In genomic region chr1:181090048-181090447, GRCm38 (mm10) we compare ENCODE assay signal across 32 mouse cellular contexts. TPM values are rescaled to one million over a fixed set of nuclear protein-coding genes. Genes with fewer than 3 reads are reported as not detected.
"Had no signal": no experiment of that assay in that cellular context is flagged by ENCODE, and none has a peak within 500 bp of the region (broad histone marks: within the 10 kb centered on the region; RNA-seq: fewer than 3 reads in every experiment).

No protein-coding gene starts in this region.

- H3K4me1 ChIP-seq: heart, embryonic 13.5 days; heart, embryonic 15.5 days; hindbrain, embryonic 13.5 days; hindbrain, embryonic 15.5 days; kidney, embryonic 15.5 days; limb, embryonic 13.5 days; limb, embryonic 15.5 days had no signal

- H3K9me3 ChIP-seq: heart, embryonic 13.5 days; heart, embryonic 15.5 days; hindbrain, embryonic 15.5 days; kidney, embryonic 15.5 days; limb, embryonic 13.5 days; limb, embryonic 15.5 days had no signal

- H3K4me3 ChIP-seq: heart, embryonic 13.5 days; heart, embryonic 15.5 days; hindbrain, embryonic 13.5 days; hindbrain, embryonic 15.5 days; kidney, embryonic 15.5 days; limb, embryonic 13.5 days; limb, embryonic 15.5 days had no signal

- DNase-seq: forebrain, postnatal 0 days; gastrocnemius, postnatal 14 days; gastrocnemius, postnatal 36 days; heart, adult 18-20 months; heart, postnatal 14 days; heart, postnatal 36 days; kidney, adult 11 months; kidney, adult 2 months; kidney, adult 9 months; kidney, postnatal 14 days; kidney, postnatal 36 days; layer of hippocampus, adult 9-11 months; layer of hippocampus, postnatal 36 days; left cerebral cortex, postnatal 4 days had no signal

- H3K27me3 ChIP-seq: heart, embryonic 13.5 days; heart, embryonic 15.5 days; hindbrain, embryonic 13.5 days; hindbrain, embryonic 15.5 days; kidney, embryonic 15.5 days; limb, embryonic 13.5 days; limb, embryonic 15.5 days had no signal

- ATAC-seq: hindbrain, postnatal 0 days; intestine, embryonic 16.5 days had no signal

- H3K27ac ChIP-seq: heart, embryonic 13.5 days; heart, embryonic 15.5 days; hindbrain, embryonic 13.5 days; hindbrain, embryonic 15.5 days; hindbrain, postnatal 0 days; kidney, embryonic 15.5 days; kidney, postnatal 0 days; limb, embryonic 13.5 days; limb, embryonic 15.5 days had no signal

- H3K4me2 ChIP-seq: heart, embryonic 11.5 days; heart, embryonic 13.5 days; heart, embryonic 15.5 days; hindbrain, embryonic 13.5 days; hindbrain, embryonic 15.5 days; kidney, embryonic 15.5 days; limb, embryonic 13.5 days; limb, embryonic 15.5 days had no signal

- H3K9ac ChIP-seq: forebrain, postnatal 0 days; heart, embryonic 13.5 days; heart, embryonic 15.5 days; hindbrain, embryonic 13.5 days; hindbrain, embryonic 15.5 days; kidney, embryonic 15.5 days; limb, embryonic 13.5 days; limb, embryonic 15.5 days had no signal

RNA-seq across cellular contexts. Expression of gene 9130409I23Rik, which starts 39.0 kb away (rescaled TPM):
- polyA plus RNA-seq: forebrain, postnatal 0 days; frontal cortex, adult 2 months; gonadal fat pad, adult 2 months; heart, embryonic 11.5 days; heart, embryonic 13.5 days; heart, embryonic 15.5 days; heart, postnatal 0 days; hindbrain, embryonic 11.5 days; hindbrain, embryonic 15.5 days; hindbrain, postnatal 0 days; intestine, embryonic 14.5 days; intestine, embryonic 16.5 days; kidney, adult 2 months; kidney, embryonic 15.5 days; large intestine, adult 2 months; limb, embryonic 11.5 days; limb, embryonic 13.5 days; limb, embryonic 15.5 days had no signal
